Mouse (Mus musculus) adrenal gland, postnatal 0 days (tissue): ENCODE data around the gene Mettl4. TPM values are rescaled to one million over a fixed set of nuclear protein-coding genes. Genes with fewer than 3 reads are reported as not detected.

Experiments used
- polyA plus RNA-seq: library from polyadenylated mRNA; unstranded; fragments of >200 nt; fragmentation: Nextera tagmentation; extraction: Ambion mirVana; gene quantifications from 2 replicates; pipeline ENCODE4 v1.2.1, GENCODE M21; 2015

The Mettl4 gene
- polyA plus RNA-seq: 9.8 and 10.9 TPM in 2 replicates

DNA sequence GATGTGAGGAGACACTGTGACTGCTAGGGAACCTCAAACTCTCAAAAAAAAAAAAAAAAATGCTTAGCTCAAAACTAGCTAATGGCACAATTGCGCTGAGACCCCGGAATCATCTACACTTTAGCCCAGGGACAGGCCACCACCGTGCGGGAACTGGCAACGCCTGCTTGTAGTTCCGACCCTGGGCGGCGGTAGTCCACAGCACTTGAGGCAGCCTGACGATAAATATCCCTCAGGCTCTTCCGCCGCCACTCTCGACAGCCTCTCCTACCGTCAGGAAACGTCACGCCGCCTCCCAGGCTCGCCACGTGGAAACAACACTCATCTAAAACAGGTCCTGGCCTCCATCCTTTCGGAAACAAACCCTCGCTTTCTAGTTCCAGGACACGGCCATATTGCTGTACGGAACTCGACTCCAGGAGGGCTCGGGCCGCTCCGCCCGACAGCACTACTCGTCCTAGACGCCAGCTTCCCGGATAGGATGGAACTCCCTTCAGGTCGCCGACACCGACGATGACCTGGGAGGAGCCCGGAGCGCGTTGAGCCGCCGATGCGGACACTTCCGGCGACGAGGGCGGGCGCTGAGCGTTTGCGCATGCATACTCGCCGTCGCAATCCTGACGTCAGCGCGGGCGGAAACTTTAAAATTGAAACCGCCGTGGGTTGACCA, at the start of gene Mettl4:
TSS of gene Mettl4 (minus strand) at position 554 of the 670 bp plus-strand sequence.

